17 mouse cellular contexts compared by ENCODE assay signal in the genomic region with DNA sequence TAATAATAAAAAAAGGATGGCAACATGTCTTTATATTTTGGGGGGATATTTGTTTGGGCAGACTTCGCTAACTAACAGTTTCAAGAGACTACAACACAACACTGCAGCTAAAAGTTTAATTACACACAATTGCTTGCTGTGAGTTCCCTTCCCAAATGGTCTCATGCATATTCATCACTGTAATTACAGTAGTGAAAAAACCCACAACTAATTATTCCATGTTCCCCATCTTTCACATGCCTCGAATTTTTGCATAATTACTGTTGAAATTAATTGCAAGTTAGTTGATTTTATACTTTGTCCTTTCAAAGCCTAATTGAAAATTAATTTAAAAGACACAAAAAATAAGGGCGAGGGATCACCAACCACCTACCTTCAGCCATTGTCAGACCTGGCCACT.
"Had no signal": no experiment of that assay in that cellular context is flagged by ENCODE, and none has a peak within 500 bp of the region (broad histone marks: within the 10 kb centered on the region; RNA-seq: fewer than 3 reads in every experiment).

No protein-coding gene starts in this region.

- H3K9ac ChIP-seq: kidney, embryonic 15.5 days; liver, embryonic 13.5 days; midbrain, embryonic 15.5 days; neural tube, embryonic 12.5 days; neural tube, embryonic 15.5 days; stomach, embryonic 15.5 days had no signal

- H3K27ac ChIP-seq: kidney, embryonic 15.5 days; left cerebral cortex, adult 2 months; liver, embryonic 13.5 days; midbrain, embryonic 15.5 days; neural tube, embryonic 12.5 days; neural tube, embryonic 15.5 days; stomach, embryonic 15.5 days had no signal

- ATAC-seq: midbrain, embryonic 15.5 days had no signal

- DNase-seq: kidney, adult 2 months; kidney, postnatal 10 days; kidney, postnatal 36 days; layer of hippocampus, postnatal 36 days; liver, embryonic 13.5 days; lung, adult 2 months; lung, postnatal 14 days; lung, postnatal 4 days; right cerebral cortex, postnatal 4 days; thymus, postnatal 25 days had no signal

- H3K9me3 ChIP-seq: kidney, embryonic 15.5 days; liver, embryonic 13.5 days; midbrain, embryonic 15.5 days; neural tube, embryonic 12.5 days; neural tube, embryonic 15.5 days; stomach, embryonic 15.5 days had no signal

- H3K4me3 ChIP-seq: kidney, embryonic 15.5 days; left cerebral cortex, adult 2 months; liver, embryonic 13.5 days; midbrain, embryonic 15.5 days; neural tube, embryonic 12.5 days; neural tube, embryonic 15.5 days; stomach, embryonic 15.5 days had no signal

- H3K36me3 ChIP-seq: kidney, embryonic 15.5 days; liver, embryonic 13.5 days; midbrain, embryonic 15.5 days; neural tube, embryonic 12.5 days; neural tube, embryonic 15.5 days; stomach, embryonic 15.5 days had no signal

- H3K27me3 ChIP-seq: kidney, embryonic 15.5 days; liver, embryonic 13.5 days; midbrain, embryonic 15.5 days; neural tube, embryonic 12.5 days; neural tube, embryonic 15.5 days; stomach, embryonic 15.5 days had no signal

- H3K4me2 ChIP-seq: kidney, embryonic 15.5 days; liver, embryonic 13.5 days; midbrain, embryonic 11.5 days; midbrain, embryonic 15.5 days; neural tube, embryonic 12.5 days; neural tube, embryonic 15.5 days; stomach, embryonic 15.5 days had no signal
